Mouse (Mus musculus): ENCODE measurements at regions not wholly inside any gene's neighbourhood (a gene's known extent, or its start where the extent isn't known, plus 50 kb on each side); places are given as distances from the start of the nearest gene placed in this dataset.

DNA sequence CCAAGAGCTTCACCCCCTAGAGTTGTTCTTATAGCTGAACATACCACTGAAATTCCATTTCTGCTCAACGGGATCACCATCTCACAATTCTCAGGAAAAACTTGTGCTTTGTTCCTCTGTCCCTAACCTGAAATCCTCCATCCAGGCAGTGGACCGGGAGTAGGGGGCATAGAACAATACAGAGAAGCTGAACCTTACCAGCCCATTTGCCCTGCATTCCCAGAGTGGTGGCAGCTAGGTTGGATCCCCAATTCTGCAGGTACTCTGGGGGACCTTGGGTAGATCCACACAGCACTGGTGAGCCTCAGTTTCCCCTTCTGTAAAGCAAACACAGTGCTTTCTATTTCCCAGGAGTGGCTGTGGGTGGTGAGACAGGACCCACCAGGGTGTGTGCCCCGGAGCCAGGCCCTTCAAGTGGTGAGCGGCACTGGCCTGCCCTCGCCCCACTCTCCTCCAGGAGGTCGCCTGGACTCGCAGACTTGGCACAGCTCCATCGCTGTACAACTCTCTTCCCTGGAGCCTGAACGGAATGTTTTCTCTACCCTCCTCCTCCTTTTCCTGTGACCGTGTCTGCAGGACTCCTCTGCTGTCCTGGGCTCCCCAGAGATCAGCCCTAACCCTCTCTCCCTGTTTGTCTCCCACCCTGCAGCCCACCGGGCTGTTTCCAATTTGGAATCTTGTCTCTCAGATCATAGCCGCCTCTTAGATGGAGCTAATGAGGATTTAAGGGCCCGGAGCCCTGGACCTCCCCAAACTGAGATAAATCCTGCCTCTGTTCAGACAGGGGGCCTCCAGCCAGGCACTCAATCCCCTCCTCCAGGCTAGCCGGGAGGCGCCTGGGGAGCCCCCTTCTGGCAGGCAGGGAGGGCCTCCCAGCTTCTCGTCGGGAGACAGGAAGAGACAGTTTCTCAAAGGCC is 52.3 kb upstream of the Cux1 start:
- peak; percentile 30 for DNase-seq

DNA sequence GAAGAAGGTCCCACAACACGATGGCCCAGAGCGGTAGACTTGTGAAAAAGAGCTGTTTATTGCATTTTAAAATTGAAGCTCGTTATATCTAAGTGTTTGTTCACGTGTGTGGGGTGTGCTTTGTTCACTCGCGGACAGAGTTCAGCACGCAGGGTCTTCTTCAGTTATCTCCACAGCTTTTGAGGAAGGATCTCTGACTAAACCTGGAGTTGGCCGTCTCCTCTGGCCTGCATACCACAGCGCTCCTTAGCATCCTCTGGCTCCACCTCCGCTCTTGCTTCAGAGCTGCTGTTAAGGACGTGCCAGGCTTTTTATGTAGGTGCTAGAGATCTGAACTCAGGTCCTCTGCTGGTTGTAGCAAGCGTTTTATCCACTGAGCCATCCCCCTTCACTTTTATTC is 52.9 kb upstream of the Cux1 start:
- DNase-seq = no peak

DNA sequence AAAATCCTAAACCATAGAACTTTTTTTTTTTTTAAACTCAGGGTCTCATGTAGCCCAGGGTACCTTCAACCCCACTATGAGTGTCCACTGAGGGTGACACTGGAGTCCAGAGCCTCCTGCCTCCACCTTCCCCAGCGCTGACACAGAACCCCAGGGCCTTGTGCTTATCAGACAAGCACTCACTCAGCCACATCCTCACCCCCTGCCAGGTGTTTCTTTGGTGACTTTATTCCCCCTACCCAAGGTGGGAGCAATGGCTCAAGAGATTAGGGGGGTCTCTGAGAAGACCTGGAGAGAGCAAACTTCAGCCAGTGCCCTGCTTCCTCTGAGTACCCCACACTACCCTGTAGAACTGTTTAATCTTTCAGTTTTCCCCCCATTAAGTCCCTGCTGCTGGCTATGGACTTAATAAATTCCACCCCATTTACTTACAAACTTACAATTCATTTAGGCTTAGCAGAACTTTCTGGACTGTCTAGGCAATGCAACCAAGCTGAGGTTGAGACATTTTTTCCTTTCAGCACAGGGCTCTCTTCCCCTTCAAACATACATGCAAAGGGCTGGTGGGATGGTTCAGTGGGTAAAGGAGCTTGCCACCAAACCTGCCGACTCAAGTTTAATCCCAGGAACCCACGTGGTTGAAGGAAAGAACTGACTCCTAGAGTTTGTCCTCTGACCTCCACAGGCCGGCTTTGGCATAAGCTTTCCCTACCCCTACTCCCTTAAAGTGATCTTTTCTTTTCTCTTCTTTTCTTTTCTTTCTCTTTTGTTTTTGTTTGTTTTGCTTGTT is 54.2 kb upstream of the Cux1 start:
- DNase-seq = no peak

DNA sequence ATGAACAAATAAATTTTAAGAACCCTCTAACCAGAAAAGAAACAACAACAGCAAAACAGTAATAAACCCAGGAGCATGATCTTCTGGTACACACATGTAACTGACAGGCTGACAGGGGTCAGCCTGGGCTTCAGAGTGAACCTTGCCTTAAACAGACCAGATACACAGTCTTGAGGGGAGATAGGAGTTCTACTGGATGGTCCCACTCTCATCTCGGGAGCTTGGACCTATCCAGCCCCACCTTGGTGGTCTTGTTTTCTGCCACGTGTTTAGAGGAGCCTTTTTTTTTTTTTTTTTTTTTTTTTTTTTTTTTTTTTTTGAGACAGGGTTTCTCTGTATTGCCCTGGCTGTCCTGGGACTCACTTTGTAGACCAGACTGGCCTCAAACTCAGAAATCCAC is 54.9 kb upstream of the Cux1 start:
- no peak for DNase-seq

DNA sequence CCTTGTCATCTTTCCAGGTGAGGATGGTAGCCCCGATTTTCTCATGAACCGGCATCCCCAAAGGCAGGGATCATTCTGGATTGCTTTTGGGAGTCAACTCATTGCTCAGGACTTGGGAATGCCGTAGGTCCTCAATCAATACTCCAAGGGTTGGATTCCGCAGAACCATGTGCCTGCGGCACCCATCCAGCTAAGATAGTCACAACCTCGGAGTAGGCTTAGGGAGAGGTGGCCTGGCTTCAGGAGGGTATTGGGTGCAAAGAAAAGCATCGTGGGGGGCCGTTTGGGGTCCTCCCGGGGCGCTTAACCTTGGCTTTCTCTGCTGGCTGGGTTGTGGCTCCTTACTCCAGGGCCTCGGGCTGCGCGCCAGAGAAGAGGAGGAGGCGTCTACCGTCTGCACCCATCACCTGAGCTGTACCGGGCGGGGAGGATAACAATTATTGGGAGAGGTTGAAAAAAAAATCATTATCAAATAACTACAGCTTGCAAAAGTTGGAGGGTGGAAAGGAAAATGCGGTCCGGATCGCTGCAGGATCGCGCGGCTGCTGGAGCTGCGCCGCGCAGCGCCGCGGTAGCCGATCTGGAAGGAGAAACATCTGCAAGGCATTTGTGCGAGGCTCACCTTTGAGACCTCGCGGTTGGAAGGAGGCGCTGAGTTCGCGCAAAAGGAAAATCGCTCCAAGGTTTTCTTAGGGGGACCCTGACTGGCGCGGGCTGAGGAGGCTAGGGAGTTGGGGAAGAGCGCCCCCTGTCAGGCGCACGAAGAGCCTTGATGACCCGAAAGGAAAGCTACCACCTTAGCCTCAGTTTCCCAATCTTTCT is 55.6 kb upstream of the Cux1 start:
- peak; percentile 74 for DNase-seq

DNA sequence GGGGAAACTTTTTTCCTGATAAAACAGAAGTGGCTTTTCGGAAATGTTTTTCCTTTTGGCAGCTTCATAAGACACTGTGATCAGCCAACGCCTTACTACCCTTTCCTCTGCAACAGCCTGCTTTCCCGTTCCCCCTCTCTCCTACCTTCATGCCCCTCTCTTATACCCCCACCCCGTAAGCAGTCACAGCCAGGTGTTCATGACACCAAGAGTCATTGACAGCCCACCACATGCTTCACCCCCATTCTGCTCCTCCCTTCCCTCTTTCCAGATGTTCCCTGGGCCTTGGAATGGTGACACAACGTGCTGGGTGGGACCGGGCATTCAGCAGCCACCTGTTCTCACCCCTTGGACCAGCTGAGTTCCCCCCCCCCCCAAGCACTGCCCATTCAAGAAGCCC is 56.5 kb upstream of the Cux1 start:
- no peak for DNase-seq

DNA sequence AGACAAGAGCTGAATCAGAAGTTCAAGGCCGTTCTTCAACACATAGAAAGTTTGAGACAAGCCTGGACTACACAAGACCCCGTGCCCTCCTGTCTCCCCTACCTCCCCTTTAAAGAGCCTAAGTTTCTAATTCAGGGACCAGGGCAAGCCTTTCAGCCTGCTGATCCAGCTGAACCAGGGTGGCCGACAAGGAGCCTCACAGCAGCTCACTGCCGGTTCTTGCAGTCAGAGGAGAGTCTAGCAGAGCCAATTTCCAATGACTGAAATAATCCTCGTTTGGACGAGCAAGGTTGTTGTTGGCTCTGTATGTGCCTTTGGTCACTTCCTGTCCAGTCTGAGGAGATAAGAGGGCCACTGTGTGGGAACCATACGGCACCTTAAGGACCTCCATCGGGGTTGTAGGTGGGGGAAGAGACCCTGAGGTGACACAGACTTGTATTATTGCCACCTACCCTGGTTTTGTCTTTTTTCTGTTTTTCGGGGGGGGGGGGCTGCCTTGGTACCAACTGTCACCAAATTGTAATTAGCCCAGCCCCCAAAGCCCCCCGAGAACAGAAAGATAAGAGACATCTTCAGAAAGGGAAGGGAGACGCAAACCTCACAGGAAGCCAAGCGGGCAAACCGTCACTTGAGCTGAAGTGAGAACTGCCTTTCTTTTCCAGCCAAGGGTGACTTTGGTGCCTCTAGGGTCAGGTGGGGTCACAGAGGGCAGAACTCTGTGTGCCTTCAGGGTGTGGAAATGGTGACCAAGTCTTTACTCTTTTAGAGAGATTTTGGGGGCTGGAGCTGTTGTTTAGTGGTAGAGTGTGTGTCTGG is 58.1 kb upstream of the Cux1 start:
- DNase-seq = no peak

DNA sequence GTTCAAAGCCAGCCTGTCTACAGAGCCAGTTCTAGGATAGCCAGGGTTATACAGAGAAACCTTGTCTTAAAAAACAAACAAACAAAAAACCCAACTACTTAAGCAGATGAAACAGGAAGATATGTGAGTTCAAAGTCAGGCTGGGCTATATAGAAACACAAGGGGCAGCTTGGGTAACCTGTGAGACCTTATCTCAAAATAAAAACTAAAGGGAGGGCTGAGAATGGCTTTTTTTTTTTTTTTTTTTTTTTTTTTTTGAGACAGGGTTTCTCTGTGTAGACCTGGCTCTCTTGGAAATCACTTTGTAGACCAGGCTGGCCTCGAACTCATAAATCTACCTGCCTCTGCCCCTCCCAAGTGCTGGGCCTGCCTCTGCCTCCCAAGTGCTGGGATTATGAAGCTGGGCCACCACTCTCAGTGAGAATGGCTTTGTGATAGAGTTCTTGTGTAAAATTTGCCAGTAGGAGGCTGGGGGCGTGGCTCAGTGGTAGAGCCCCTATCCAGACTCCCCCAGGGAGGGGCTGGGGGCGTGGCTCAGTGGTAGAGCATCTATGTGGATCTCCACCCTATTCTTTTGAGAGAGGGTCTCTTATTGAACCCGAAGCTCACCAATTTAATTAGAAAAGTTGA is 59.0 kb upstream of the Cux1 start:
- DNase-seq = no peak

DNA sequence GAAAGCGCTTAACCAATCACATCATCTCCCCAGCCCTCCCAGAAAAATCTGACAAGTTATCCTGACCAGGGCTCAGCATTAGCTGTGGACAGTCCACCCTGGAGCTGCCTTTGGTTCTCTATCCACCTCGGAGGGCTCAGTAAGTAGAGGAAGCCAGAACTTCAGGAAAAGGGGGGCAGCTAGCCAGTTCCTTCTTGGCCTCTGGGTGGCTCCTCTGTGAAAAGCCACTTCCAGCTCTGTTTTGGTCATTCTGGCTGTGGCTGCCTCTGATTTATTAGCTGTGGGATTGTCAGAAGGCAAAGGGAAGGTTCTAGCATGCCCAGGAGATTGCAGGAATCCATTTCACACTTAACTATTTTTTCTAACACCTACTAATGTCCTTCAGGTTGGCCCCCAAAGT is 59.6 kb upstream of the Cux1 start:
- DNase-seq = no peak

DNA sequence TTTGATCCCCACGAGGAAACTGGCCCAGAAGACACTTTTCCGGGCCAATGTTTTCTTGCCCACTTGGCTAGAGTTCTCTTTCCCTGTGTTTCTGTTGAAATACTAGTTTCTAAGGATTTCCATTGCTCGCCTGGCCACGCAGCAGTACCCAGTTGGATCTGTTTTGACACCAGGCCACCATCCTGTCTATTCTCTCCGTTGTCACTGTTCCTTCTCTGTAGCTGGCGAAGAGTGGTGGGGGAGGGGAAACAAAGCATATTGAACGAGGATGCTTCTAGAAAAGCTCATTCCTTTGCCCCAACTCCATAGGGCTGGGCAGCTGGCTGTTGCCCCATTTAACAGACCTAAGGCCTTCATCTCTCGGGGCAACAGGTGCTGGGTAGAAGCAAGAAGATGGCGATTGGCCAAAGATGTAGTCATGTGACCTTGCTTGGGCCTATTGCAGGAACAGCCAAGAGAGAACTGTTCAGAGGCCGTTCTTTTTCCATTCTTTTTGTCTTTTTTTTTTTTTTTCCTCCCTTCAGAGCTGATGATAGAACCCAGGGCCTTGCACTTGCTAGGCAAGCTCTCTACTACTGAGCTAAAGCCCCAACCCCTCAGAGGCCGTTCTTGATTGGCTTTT is 60.5 kb upstream of the Cux1 start:
- peak; percentile 13 for DNase-seq

DNA sequence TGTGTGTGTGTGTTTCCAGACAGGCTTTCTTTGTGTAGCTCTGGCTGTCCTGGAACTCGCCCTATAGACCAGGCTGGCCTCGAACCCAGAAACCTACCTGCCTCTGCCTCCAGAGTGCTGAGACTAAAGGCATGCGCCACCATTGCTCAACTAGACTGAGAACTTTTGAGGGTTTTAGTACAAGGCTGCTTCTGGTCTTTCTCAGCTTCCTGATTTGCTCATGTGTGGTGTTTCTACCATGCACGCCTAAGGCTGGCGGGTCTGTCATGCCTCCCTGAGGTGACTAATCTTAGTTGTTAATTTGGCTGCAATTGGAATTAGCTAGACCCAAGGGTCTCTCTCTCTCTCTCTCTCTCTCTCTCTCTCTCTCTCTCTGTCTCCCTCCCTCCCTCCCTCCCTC is 61.2 kb upstream of the Cux1 start:
- DNase-seq = no peak

DNA sequence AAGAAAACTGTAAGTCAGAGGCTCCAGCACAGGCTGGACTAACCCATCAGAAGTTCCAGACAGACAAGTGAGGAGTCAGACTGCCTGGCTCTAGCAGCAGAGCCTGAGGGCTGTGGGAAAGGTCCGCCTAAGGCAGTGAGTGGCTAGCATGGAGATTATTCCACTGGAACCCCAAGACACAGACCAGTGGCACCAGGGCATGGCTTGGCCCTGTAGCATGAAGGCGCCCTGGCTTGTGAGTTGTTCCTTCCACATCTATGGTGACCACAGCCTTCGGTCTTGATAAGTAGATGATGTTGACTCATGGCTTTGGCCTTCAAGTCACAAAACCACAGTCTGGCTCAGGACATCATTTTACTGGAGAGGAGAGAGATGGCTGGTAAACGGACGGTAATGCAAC is 60.7 kb upstream of the Myl10 start:
- DNase-seq = no peak

DNA sequence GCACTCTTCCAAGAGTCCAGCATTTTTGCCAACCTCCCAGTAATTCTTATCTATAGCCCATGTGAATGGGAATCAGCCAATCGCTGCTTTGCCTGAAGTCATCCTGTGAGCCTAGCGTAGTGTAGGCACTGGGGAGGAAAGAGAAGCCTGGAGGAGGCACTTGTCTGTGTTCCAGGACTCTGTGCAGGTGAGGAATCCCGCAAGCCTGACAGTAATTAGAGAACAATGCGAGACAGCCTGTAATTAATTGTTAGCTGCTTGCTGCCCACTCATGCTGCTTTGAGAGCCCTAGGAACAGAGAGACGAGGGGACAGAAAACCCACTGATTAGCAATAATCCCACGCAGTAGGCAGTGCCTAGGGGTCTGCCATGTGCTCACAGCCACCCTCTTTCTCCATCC is 59.0 kb upstream of the Myl10 start:
- DNase-seq = no peak

DNA sequence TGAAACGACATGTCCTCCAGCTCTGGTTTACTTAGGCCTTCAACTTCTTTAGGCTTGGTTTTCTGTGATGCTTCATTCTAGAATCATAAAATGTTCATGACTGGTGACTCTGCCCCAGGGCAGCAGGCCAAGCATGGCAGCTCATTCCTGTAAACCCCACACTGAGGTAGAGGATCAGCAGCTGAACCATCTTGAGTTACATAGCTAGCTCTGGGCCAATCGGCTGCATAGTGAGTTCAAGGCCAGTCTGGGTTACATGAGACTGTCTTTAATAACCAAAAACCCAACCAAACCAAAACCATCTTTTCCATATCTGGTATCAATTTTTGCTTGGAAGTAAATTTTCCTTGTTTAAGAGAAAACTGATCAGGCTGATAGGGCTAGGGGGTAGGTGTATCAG is 57.8 kb upstream of the Myl10 start:
- no peak for DNase-seq

DNA sequence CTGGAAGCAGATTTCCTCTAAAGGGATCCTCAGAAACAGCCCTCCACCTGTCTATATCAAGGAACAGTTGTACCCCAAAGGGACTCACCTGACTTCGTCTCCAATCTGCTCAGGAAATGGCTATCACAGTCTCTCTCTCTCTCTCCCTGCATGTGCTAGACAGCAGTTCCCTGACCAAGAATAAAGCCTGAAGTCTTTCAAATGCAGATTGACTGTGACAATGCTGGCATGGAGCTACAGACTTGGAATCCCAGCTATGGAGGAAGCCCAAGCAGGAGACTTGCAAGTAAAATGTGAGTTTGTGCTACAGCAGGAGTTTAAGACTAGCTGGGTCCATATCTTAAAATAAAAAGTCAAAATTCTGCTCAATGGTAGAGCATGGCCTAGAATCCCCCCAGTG is 56.5 kb upstream of the Myl10 start:
- no peak for DNase-seq

DNA sequence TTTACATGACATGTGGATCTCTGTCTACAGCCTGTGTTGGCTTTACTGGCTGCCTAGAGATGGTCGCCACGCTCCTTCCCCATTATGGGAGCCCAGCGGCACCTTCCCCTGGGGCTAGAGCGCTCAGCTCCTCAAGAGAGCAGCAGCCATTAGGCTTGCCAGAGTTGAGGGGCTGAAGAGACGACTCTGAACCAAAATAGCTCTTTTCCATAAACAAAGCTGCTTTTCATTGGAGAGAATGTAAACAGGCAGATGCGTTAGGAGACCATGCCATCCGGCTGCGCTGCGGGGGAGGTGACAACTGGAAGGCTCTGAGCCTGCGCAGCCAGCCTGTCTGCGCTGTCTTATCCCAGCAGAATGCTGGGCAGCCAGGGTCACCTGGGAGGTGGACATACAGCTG is 55.1 kb upstream of the Myl10 start:
- DNase-seq = peak; percentile 39

DNA sequence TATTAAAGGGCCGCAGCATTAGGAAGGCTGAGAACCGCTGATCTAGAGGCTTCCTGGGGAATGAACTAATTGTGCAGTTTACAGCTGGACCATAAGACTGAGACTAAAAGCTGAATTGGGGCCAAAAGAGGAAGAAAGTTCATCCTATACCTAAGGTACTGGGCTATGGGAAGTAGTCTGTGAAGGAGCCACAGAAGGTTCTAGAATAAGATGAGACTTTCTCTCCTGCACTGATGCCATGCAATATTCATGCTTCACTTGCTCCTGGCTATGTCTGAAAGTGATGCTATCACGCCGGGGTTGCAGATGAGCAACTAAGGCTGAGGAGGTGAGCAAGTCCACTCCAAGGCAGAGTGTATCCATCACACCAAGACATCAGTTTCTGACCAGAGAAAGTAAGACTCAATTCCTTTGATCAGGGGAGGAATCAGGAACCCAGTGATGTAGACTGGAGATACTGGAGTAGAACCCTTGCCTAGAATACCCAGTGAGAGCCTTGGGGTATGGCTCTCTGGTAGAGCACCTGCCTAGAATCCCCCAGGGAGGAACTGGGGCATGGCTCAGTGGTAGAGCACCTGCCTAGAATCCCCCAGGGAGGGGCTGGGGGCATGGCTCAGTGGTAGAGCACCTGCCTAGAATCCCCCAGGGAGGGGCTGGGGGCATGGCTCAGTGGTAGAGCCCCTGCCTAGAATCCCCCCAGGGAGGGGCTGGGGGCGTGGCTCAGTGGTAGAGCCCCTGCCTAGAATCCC is 51.9 kb upstream of the Myl10 start:
- DNase-seq = no peak

DNA sequence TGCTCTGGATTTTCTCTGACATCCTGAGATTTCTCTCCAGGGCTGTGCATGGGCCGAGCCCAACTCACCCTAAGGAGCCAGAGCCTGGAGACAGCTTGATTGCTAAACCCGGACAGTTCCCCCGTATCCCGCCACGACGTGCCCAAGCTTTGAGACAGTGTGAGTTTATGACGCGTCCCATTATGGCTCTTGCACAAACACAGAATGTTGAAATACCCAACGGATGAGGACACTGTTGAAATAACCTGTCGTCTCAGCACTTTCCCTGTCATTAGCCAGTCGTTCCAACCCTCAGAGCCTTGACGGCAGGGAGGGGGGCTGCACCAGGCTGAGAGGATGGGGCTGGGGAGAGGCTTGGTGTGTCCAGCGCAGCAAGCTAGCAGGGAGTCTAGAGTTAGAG is 50.7 kb upstream of the Myl10 start:
- no peak for DNase-seq

Measured in right cerebral cortex, postnatal 4 days (tissue).